Mouse (Mus musculus): Measurements from ENCODE around the gene Slc11a1.

- peak; percentile 20; the same call in 1 of the 2 replicates for TF ChIP-seq CTCF (IDR thresholded peaks at IDR 0.05; ENCODE audit: borderline replicate concordance, insufficient read depth, low read depth, low read length)
- TF ChIP-seq POLR2A (IDR thresholded peaks at IDR 0.05; ENCODE audit: borderline replicate concordance, insufficient read depth, low read length), result peak; percentile 33; the same call in 1 of the 2 replicates
Measured at GRCm38 (mm10) chr1:74390924-74391748, 16.1 kb downstream of the Slc11a1 start, which contains the start of gene Ctdsp1.
